Mouse (Mus musculus) lung, embryonic 15.5 days (tissue): Measurements from ENCODE around the gene Grn. TPM values are rescaled to one million over a fixed set of nuclear protein-coding genes. Genes with fewer than 3 reads are reported as not detected.

ENCODE experiments used
- ATAC-seq: fragments of 200-750 bp; cut with Nextera tagmentation; 2 replicates; pipeline ENCODE4 v1.8.0; 2017; ENCODE audit warnings: moderate number of reproducible peaks, borderline replicate concordance; ENCODE audit not compliant: low FRiP score, low TSS enrichment; ENCODE audit errors: extremely low read depth
- H3K27ac ChIP-seq: fragments of 300-500 bp; sonication (generic); 2 replicates; pipeline ENCODE4 v1.5.1; 2015; ENCODE audit warnings: moderate library complexity, mild to moderate bottlenecking, inconsistent platforms
- H3K27me3 ChIP-seq: fragments of 300-500 bp; sonication (generic); 2 replicates; pipeline ENCODE4 v1.6.1; 2015; ENCODE audit warnings: inconsistent platforms
- H3K36me3 ChIP-seq: fragments of 300-500 bp; sonication (generic); 2 replicates; pipeline ENCODE4 v1.6.1; 2015; ENCODE audit warnings: inconsistent platforms
- H3K4me1 ChIP-seq: fragments of 300-500 bp; sonication (generic); 2 replicates; pipeline ENCODE4 v1.6.1; 2015; ENCODE audit warnings: inconsistent platforms
- H3K4me2 ChIP-seq: fragments of 300-500 bp; sonication (generic); 2 replicates; pipeline ENCODE4 v1.6.1; 2015; ENCODE audit warnings: inconsistent platforms, mild to moderate bottlenecking, moderate library complexity
- H3K4me3 ChIP-seq: fragments of 300-500 bp; sonication (generic); 2 replicates; pipeline ENCODE4 v1.5.1; 2015; ENCODE audit warnings: mild to moderate bottlenecking, inconsistent platforms
- H3K9ac ChIP-seq: fragments of 300-500 bp; sonication (generic); 2 replicates; pipeline ENCODE4 v1.6.1; 2015; ENCODE audit warnings: inconsistent platforms
- H3K9me3 ChIP-seq: fragments of 300-500 bp; sonication (generic); 2 replicates; pipeline ENCODE4 v1.6.1; 2016; ENCODE audit warnings: inconsistent platforms
- WGBS: fragments of 180-500 bp; shearing (Covaris S2); methylation state at CpG from one replicate; pipeline ENCODE4 v1.1.7; 2015; 5-methylcytosine and 5-hydroxymethylcytosine counted together
- polyA plus RNA-seq: library from polyadenylated mRNA; unstranded; fragments of >200 nt; fragmentation: Nextera tagmentation; extraction: Ambion mirVana; gene quantifications from 2 replicates; pipeline ENCODE4 v1.2.1, GENCODE M21; 2015

The Grn gene
- polyA plus RNA-seq, 1 experiment from 2014 or later = 174 TPM

DNA sequence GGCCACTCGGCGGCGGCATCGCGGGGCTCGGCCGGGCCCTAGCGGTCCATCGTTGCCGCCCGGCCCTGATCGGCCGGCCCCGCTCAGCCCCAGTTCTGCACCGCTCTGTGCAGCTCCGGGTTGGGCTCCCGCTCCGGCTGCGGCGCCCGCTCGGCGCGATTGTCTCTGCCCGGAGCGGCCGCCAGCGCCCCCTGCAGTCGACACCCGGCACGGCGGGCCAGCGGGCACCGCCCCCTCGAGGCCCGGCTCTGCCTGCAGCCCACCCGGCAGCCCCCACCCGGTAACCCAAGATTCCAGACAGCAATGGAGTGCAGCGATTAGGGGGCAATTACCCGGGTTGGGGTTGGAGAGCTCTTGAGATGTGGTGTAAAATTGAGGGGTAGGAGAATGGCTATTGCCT lies 17.4 kb downstream of the Grn start, which contains the start of gene Fam171a2:
Fam171a2 (minus strand) TSS at position 186 of the 400 bp plus-strand sequence.
- Histone ChIP-seq H3K4me1 (peaks cover 56% of the 10 kb centered on the region), H3K9ac (peak within 1 kb of the TSS; percentile 98), H3K9me3 (no peaks in the 10 kb centered on the region), H3K4me2 (peak within 1 kb of the TSS; percentile 91), H3K4me3 (peak within 1 kb of the TSS; percentile 96), H3K27ac (peak within 1 kb of the TSS; percentile 92), H3K36me3 (peaks cover 4% of the 10 kb centered on the region), H3K27me3 (no peaks in the 10 kb centered on the region; the same call in 1 of the 2 replicates)
- peak; percentile 63; the same call in 1 of the 2 replicates for ATAC-seq
- WGBS = under 1% methylated on average over 40 of the region's 40 CpGs

DNA sequence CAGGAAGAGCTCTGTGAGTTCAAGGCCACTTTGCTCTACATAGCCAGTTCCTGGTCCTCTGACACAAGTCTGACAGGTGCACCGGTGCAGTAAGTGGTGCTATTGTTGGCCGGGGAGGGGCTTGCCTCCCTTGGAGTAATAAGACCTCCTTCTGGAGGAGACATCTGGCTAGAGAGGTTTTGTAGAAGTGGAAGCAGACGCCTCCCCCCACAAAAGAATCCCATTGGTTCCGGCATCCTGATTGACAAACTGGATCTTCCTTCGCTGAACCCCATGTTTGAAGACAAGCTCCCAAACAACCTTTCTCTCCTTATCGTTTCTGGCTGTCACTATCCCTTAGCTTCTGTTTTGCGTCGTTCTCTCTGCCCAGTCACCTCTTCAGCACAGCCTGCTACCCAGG lies 18.2 kb downstream of the Grn start:
- 18% methylated on average over 8 of the region's 8 CpGs for WGBS
- H3K4me2 ChIP-seq = no peak overlapping the region

DNA sequence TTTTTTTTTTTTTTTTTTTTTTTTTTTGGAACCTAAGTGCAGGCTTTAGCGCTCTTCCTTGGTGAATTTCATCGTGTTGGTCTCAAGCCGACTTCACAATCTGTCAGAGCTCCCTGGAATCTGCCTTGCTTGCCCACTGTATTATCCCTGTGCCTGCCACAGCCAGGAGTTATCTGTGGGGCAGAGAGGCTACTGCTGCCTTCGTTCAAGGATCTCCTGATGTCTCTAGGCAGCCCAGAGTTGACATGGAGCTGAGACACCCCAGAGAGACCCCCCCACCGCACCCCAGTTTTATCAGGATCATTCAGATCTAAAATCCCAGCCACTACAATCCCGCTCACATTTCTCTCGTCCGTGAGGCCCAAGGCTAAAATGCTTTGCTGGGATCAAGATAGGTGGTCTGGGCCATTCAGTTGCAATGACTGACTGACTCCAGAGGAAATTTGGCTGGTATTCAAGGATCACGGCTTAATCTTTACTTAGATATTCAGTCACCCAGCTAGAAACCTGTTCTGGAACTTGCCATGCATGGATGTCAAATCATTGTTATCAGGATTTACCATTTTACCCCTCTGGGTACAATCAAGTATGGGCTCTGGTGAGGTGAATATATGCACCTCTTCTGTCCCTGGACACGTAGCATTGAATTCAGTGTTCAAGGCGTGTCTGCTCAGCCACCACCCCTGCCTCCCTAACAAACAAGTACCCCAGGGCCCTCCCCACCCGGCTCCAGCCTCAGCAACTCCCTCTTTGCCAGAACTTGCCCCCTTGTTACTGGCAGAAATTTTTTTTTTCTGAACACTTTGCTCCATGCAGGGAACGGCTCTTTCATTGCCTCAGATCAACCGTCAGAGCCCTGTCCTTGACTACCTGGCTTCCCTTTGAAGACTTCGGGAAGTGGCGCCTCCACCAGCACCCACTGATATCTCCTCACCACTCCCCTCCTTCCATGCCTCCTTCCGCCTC lies 19.2 kb downstream of the Grn start:
- H3K9ac ChIP-seq = no peak overlapping the region
- H3K4me1 ChIP-seq = peaks cover 58% of the 10 kb centered on the region
- no peaks in the 10 kb centered on the region for H3K9me3 ChIP-seq
- H3K4me2 ChIP-seq = no peak overlapping the region
- no peaks in the 10 kb centered on the region for H3K36me3 ChIP-seq
- H3K4me3 ChIP-seq = no peak overlapping the region
- H3K27me3 ChIP-seq = no peaks in the 10 kb centered on the region; the same call in 1 of the 2 replicates
- WGBS = 36% methylated on average over 17 of the region's 17 CpGs
- no peak overlapping the region for H3K27ac ChIP-seq
- ATAC-seq = no peak

More for the DNA sequence above, 18.2 kb downstream of the Grn start:
- no peaks in the 10 kb centered on the region for H3K9me3 ChIP-seq
- no peak overlapping the region for H3K9ac ChIP-seq
- H3K27me3 ChIP-seq = no peaks in the 10 kb centered on the region; the same call in 1 of the 2 replicates
- no peak overlapping the region for H3K4me3 ChIP-seq
- H3K27ac ChIP-seq = no peak overlapping the region
- no peaks in the 10 kb centered on the region for H3K36me3 ChIP-seq
- peaks cover 61% of the 10 kb centered on the region for H3K4me1 ChIP-seq
- no peak for ATAC-seq

DNA sequence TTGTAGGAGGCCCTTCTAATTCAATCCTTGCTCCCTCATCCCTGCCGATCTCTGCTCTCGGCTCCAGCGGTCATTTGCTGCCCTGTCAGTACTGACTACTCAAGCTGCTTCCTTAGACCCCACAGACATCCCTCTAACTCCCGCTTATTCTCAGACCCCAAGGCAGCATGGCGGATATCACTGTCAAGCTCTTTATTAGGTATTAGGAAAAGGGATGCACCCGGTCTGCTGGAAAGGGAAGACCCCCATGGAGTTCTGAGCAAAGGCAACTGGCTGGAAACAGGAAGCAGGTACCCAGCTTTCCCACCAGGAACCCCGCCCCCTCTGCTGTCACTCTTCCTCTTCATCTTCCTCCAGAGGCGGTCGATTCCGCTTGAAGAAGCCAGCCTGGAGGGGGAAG lies 23.0 kb downstream of the Grn start:
- no peak for ATAC-seq
- WGBS = 14% methylated on average over 10 of the region's 10 CpGs
- Histone ChIP-seq H3K9ac (no peak overlapping the region), H3K36me3 (no peaks in the 10 kb centered on the region), H3K4me2 (no peak overlapping the region; the same call in 1 of the 2 replicates), H3K4me1 (peaks cover 46% of the 10 kb centered on the region), H3K27me3 (no peaks in the 10 kb centered on the region; the same call in 1 of the 2 replicates), H3K27ac (no peak overlapping the region), H3K9me3 (no peaks in the 10 kb centered on the region), H3K4me3 (no peak overlapping the region)

DNA sequence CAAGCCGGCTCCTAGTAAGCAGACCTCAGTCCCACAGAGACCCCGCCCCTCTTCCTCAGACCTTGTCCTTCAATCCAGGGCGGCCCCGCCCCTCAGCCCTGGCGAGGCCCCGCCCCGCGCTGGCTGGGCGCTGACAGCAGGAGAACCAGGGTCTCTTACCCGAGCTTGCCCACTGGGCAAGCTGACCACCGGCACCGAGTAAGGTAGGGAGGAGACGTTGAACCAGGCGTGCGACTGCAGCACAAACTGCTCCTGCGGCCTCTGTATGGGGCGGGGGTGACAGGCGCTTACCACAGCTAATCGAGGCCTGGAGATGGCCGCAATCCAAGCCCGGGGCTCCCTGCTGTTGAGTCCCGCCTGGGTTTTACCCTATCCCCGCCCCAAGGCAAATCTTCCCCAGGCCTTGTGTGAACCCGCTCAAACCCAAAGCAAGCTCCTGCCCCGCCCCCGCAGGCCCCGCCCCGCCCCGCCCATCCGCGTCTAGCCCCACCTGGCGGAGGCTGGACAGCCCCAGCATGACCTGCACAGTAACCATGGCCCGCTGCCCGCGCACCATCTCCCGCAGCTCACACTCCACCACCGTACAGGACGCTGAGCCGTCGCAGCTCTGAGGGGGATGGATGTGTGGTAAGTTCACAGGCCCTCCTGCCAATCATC lies 25.8 kb downstream of the Grn start:
- WGBS = under 1% methylated on average over 40 of the region's 40 CpGs
- Histone ChIP-seq H3K4me1 (peaks cover 28% of the 10 kb centered on the region), H3K27me3 (no peaks in the 10 kb centered on the region; the same call in 1 of the 2 replicates), H3K4me2 (peak overlapping the region; percentile 94), H3K9ac (peak overlapping the region; percentile 56), H3K9me3 (no peaks in the 10 kb centered on the region), H3K4me3 (peak overlapping the region; percentile 56), H3K36me3 (no peaks in the 10 kb centered on the region), H3K27ac (peak overlapping the region; percentile 80)
- peak; percentile 88 for ATAC-seq

DNA sequence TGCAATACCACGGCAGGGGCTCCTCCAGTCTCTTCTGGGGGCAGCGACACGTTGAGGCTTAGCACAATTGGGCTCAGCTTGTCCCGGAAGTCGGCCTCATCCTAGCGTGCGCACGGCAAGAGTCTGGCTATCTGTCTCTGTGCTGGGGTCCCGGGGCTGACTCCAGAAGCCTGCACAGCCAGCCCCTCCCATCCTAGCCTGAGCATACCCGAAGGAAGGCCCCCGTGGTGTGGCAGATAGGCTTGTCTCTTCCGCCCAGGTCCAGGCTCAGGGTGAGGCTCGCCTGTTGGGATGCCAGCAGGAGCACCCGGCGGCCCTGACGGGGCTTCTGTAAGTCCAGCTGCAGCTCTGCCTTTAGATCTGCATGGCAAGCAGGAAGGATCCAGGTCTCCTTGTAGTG lies 30.4 kb downstream of the Grn start:
- H3K36me3 ChIP-seq = no peaks in the 10 kb centered on the region
- 48% methylated on average over 16 of the region's 16 CpGs for WGBS
- no peaks in the 10 kb centered on the region for H3K9me3 ChIP-seq
- ATAC-seq = no peak
- no peaks in the 10 kb centered on the region; the same call in 1 of the 2 replicates for H3K27me3 ChIP-seq
- peaks cover 10% of the 10 kb centered on the region for H3K4me1 ChIP-seq
- H3K9ac ChIP-seq = no peak overlapping the region
- no peak overlapping the region for H3K4me3 ChIP-seq
- H3K4me2 ChIP-seq = no peak overlapping the region
- no peak overlapping the region for H3K27ac ChIP-seq

DNA sequence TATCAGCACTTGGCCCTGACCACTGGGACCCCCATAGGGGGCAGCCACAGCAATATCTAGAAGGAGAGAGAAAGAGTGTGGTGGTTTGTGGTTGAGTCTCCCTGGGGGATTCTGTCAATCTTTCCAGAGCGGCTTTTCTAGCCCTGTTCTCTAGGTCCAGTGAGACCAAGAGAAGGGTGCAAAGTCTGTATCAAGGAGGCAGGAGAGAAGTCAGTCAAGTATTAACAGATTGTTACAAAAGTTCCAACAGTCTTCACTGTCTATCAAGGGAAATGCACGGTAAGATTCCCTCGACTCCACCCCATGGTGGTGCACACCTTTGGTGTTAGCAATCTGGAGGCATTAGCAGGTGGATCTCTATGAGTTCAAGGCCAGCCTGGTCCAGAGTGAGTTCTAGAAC lies 31.6 kb downstream of the Grn start:
- H3K36me3 ChIP-seq = no peaks in the 10 kb centered on the region
- WGBS = 80% methylated on average over 3 of the region's 3 CpGs

DNA sequence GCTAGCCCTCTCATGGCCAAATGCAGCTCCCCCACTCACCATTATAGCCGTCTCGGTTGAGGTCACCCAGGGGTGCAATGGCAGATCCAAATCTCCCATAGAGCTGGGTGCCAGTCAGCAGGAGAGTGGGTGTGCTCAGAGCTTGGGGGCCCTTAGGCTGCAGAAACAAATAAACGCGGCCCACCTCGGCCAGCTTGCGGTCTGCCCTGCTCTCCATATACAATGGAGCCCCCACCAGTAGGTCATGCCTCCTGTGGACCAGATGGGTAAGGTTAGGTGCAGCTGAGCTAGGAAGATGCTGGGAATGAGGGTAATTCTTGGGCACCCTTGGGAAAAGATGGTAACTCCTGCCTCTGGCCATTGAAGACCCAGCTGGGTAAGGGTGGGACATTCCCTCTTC lies 34.8 kb downstream of the Grn start:
- Histone ChIP-seq H3K36me3 (no peaks in the 10 kb centered on the region), H3K27ac (no peak overlapping the region), H3K4me2 (no peak overlapping the region), H3K9me3 (no peaks in the 10 kb centered on the region), H3K4me3 (no peak overlapping the region), H3K9ac (no peak overlapping the region), H3K27me3 (no peaks in the 10 kb centered on the region; the same call in 1 of the 2 replicates), H3K4me1 (peaks cover 22% of the 10 kb centered on the region)
- no peak for ATAC-seq
- WGBS = 86% methylated on average over 6 of the region's 6 CpGs

More for the DNA sequence above, 31.6 kb downstream of the Grn start:
- H3K4me2 ChIP-seq = no peak overlapping the region
- H3K4me1 ChIP-seq = peaks cover 13% of the 10 kb centered on the region
- H3K27me3 ChIP-seq = no peaks in the 10 kb centered on the region; the same call in 1 of the 2 replicates
- H3K9ac ChIP-seq = no peak overlapping the region
- H3K27ac ChIP-seq = no peak overlapping the region
- H3K9me3 ChIP-seq = no peaks in the 10 kb centered on the region
- no peak for ATAC-seq
- H3K4me3 ChIP-seq = no peak overlapping the region

DNA sequence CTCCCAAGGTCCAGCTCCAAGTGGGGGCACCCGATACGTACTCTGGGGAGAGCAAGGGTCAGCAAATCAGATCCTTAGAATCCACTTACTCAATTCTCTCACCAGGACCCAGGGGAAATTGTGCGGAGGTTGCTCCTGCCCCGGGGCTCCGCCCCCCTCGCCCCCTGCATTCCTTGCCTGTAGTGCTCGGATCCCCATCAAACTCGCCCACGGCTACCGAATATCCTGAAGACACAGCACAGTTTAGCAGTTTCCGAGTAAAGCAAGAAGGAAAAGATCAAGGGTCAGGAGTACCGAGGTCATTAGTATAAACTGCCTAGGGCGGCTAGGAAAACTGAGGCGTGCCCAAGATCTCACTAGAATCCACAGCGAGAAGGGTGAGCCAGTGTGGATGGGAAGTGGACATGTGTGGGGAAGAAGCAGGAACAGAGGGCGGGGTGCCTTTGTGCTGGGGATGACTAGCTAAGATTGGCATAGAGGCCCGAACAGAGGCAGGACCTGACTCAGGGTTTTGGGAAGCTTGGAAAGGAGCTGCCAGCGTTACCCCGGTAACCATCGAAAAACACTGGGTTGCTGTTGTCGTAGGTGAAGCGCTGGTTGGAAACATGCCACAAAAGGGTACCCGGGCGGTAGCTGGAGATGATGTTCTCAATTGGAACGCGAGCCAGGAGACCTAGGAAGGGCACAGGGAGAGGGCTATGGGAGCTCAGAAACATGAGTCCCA lies 35.8 kb downstream of the Grn start:
- ATAC-seq = no peak
- Histone ChIP-seq H3K27me3 (no peaks in the 10 kb centered on the region), H3K4me2 (peak overlapping the region; percentile 21; the same call in 1 of the 2 replicates), H3K36me3 (no peaks in the 10 kb centered on the region), H3K27ac (no peak overlapping the region), H3K9me3 (no peaks in the 10 kb centered on the region), H3K9ac (no peak overlapping the region), H3K4me1 (peaks cover 22% of the 10 kb centered on the region), H3K4me3 (no peak overlapping the region)
- 14% methylated on average over 26 of the region's 26 CpGs for WGBS

DNA sequence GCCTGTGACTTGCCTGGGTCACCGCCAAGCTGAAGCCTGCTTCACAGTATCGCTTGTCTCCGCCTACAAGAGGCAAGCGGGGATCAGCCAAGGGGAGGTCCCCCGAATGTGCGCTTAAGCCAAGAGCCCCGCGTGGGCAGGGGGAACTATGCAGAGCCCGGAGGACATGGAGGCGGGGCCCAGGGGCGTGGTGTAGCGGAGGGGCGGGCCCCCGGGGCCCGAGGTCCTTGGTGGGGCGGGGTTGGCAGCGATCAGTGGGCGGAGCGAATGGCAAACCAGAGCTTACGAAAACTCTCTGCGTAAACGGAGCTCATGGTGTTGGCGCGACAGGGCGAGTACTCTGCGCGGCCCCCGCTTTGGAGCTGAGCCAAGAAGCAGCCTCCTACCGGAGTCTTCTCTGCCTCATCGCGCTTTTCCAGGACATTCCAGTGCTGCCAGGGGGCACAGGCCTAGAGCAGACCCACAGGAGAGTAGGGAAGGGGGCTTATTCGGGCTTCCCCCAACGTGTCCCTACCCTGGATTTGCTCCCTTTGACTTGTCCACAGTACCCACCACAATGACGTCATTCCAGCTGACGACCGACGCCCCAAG lies 37.0 kb downstream of the Grn start:
- H3K4me2 ChIP-seq = peak overlapping the region; percentile 93
- 1% methylated on average over 37 of the region's 37 CpGs for WGBS
- H3K9ac ChIP-seq = peak overlapping the region; percentile 47
- peak overlapping the region; percentile 43 for H3K4me3 ChIP-seq
- H3K27ac ChIP-seq = peak overlapping the region; percentile 76
- ATAC-seq = peak; percentile 97
- H3K9me3 ChIP-seq = no peaks in the 10 kb centered on the region
- H3K27me3 ChIP-seq = no peaks in the 10 kb centered on the region
- peaks cover 22% of the 10 kb centered on the region for H3K4me1 ChIP-seq
- H3K36me3 ChIP-seq = no peaks in the 10 kb centered on the region
